Mouse (Mus musculus) kidney, adult 2 months (tissue): Measurements from ENCODE around the gene Gtpbp3. TPM values are rescaled to one million over a fixed set of nuclear protein-coding genes. Genes with fewer than 3 reads are reported as not detected.

ENCODE experiments used
- DNase-seq: peaks from one replicate; pipeline ENCODE4 v3.0.0; 2021
- H3K27ac ChIP-seq: fragments of 200-500 bp; 2 replicates; pipeline ENCODE4 v1.5.1; 2012; ENCODE audit warnings: low read depth, low read length, control low read depth, inconsistent platforms; ENCODE audit not compliant: insufficient read depth
- H3K27me3 ChIP-seq: fragments of 200-500 bp; replicated peaks from 2 replicates; pipeline ENCODE4 v1.6.1; 2012; ENCODE audit warnings: mild to moderate bottlenecking, moderate library complexity, low read length, inconsistent platforms; ENCODE audit not compliant: control insufficient read depth, insufficient read depth
- H3K36me3 ChIP-seq: fragments of 200-500 bp; 2 replicates; pipeline ENCODE4 v1.6.1; 2012; ENCODE audit warnings: mild to moderate bottlenecking, moderate library complexity, low read length, inconsistent platforms; ENCODE audit not compliant: control insufficient read depth, insufficient read depth
- H3K4me1 ChIP-seq: fragments of 200-500 bp; 2 replicates; pipeline ENCODE4 v1.6.1; 2011; ENCODE audit warnings: low read length; ENCODE audit not compliant: control insufficient read depth, insufficient read depth
- H3K4me3 ChIP-seq: fragments of 200-500 bp; 2 replicates; pipeline ENCODE4 v1.5.1; 2011; ENCODE audit warnings: mild to moderate bottlenecking, low read depth, low read length, control low read depth; ENCODE audit not compliant: insufficient read depth
- CTCF ChIP-seq: fragments of 200-500 bp; conservative IDR thresholded peaks from 2 replicates; pipeline ENCODE4 v1.5.1; 2011; ENCODE audit warnings: low read depth, mild to moderate bottlenecking, control low read depth, low read length, moderate library complexity, mixed read lengths; ENCODE audit not compliant: insufficient read depth, insufficient read length
- POLR2A ChIP-seq: fragments of 200-500 bp; IDR thresholded peaks from one replicate; pipeline ENCODE4 v1.6.1; 2011; ENCODE audit warnings: low read depth, low read length, control low read depth
- WGBS: fragments of 180-500 bp; shearing (Covaris S2); methylation state at CpG from one replicate; pipeline ENCODE4 v1.1.7; 2018; 5-methylcytosine and 5-hydroxymethylcytosine counted together
- polyA plus RNA-seq: library from polyadenylated mRNA; depleted of rRNA; stranded (reverse); fragments of >200 nt; gene quantifications from 2 replicates; pipeline ENCODE4 v1.2.3, GENCODE M21; 2012

Gene Gtpbp3
- polyA plus RNA-seq, 1 experiment, result 20.2 TPM

- WGBS, result under 1% methylated on average over 55 of the region's 55 CpGs
Measured at GRCm38 (mm10) chr8:71463188-71464033, 24.5 kb upstream of the Gtpbp3 start, which contains the start of gene Abhd8. Gene Abhd8 (minus strand): TSS chr8:71463655.

GRCm38 (mm10) chr8:71464513-71465500 lies 23.1 kb upstream of the Gtpbp3 start, which contains the start of gene Mrpl34:
Gene Mrpl34 (plus strand): TSS chr8:71464959.
- Histone ChIP-seq H3K4me3 (peak within 1 kb of the TSS; percentile 62), H3K36me3 (no peaks in the 10 kb centered on the region), H3K27ac (peak within 1 kb of the TSS; percentile 79), H3K4me1 (peaks cover 14% of the 10 kb centered on the region; the same call in 1 of the 2 replicates), H3K27me3 (no peaks in the 10 kb centered on the region)
- DNase-seq, result peak; percentile 100
- TF ChIP-seq POLR2A (peak; percentile 27), CTCF (peak; percentile 94)
- WGBS, result under 1% methylated on average over 59 of the region's 59 CpGs

More at GRCm38 (mm10) chr8:71463188-71464033, 24.5 kb upstream of the Gtpbp3 start, which contains the start of gene Abhd8:
- DNase-seq, result peak; percentile 99
- Histone ChIP-seq H3K36me3 (no peaks in the 10 kb centered on the region), H3K27me3 (no peaks in the 10 kb centered on the region), H3K27ac (peak within 1 kb of the TSS; percentile 20; the same call in 1 of the 2 replicates), H3K4me3 (peak within 1 kb of the TSS; percentile 60), H3K4me1 (peaks cover 14% of the 10 kb centered on the region; the same call in 1 of the 2 replicates)
- TF ChIP-seq CTCF (no peak), POLR2A (no peak)

- TF ChIP-seq POLR2A (no peak), CTCF (no peak)
- Histone ChIP-seq H3K27me3 (no peaks in the 10 kb centered on the region), H3K4me1 (peaks cover 17% of the 10 kb centered on the region; the same call in 1 of the 2 replicates), H3K4me3 (no peak overlapping the region), H3K36me3 (no peaks in the 10 kb centered on the region), H3K27ac (no peak overlapping the region)
- 56% methylated on average over 8 of the region's 8 CpGs for WGBS
- no peak for DNase-seq
Measured at GRCm38 (mm10) chr8:71465733-71466132, 22.2 kb upstream of the Gtpbp3 start.

GRCm38 (mm10) chr8:71466198-71466597 lies 21.7 kb upstream of the Gtpbp3 start:
- no peaks in the 10 kb centered on the region for H3K27me3 ChIP-seq
- TF ChIP-seq CTCF, result no peak
- TF ChIP-seq POLR2A, result no peak
- DNase-seq, result no peak
- no peak overlapping the region for H3K27ac ChIP-seq
- no peak overlapping the region for H3K4me3 ChIP-seq
- peaks cover 17% of the 10 kb centered on the region; the same call in 1 of the 2 replicates for H3K4me1 ChIP-seq
- no peaks in the 10 kb centered on the region for H3K36me3 ChIP-seq
- 95% methylated on average over 5 of the region's 5 CpGs for WGBS

- TF ChIP-seq CTCF, result no peak
- no peak for TF ChIP-seq POLR2A
- no peak overlapping the region for H3K4me3 ChIP-seq
- H3K36me3 ChIP-seq, result no peaks in the 10 kb centered on the region
- WGBS, result 93% methylated on average over 2 of the region's 2 CpGs
- DNase-seq, result no peak
- no peaks in the 10 kb centered on the region for H3K27me3 ChIP-seq
- peaks cover 17% of the 10 kb centered on the region; the same call in 1 of the 2 replicates for H3K4me1 ChIP-seq
- no peak overlapping the region for H3K27ac ChIP-seq
Measured at GRCm38 (mm10) chr8:71467201-71467600, 20.7 kb upstream of the Gtpbp3 start.

- H3K27ac ChIP-seq, result no peak overlapping the region
- no peaks in the 10 kb centered on the region for H3K27me3 ChIP-seq
- H3K4me3 ChIP-seq, result no peak overlapping the region
- TF ChIP-seq POLR2A, result no peak
- no peak for TF ChIP-seq CTCF
- H3K36me3 ChIP-seq, result no peaks in the 10 kb centered on the region
- H3K4me1 ChIP-seq, result peaks cover 14% of the 10 kb centered on the region; the same call in 1 of the 2 replicates
- 97% methylated on average over 1 of the region's 1 CpGs for WGBS
- no peak for DNase-seq
Measured at GRCm38 (mm10) chr8:71468001-71468400, 19.9 kb upstream of the Gtpbp3 start.

GRCm38 (mm10) chr8:71468916-71469315 lies 19.0 kb upstream of the Gtpbp3 start, which contains the start of gene Dda1:
Gene Dda1 (plus strand): TSS chr8:71469199.
- TF ChIP-seq CTCF (no peak), POLR2A (peak; percentile 34)
- peak; percentile 99 for DNase-seq
- under 1% methylated on average over 47 of the region's 52 CpGs for WGBS
- Histone ChIP-seq H3K27ac (no peak within 1 kb of the TSS), H3K4me1 (peaks cover 10% of the 10 kb centered on the region; the same call in 1 of the 2 replicates), H3K4me3 (peak within 1 kb of the TSS; percentile 71), H3K36me3 (no peaks in the 10 kb centered on the region), H3K27me3 (no peaks in the 10 kb centered on the region)
